8 mouse cellular contexts compared by ENCODE assay signal in genomic region chr13:59675151-59676011, GRCm38 (mm10). TPM values are rescaled to one million over a fixed set of nuclear protein-coding genes. Genes with fewer than 3 reads are reported as not detected.
DNase-seq lines count a peak whose midpoint lies in the region; ATAC-seq and TF ChIP-seq lines count a peak whose summit lies in the region.

TSS of gene Golm1 (minus strand) at chr13:59675811.

- ATAC-seq in CD4-positive, CD25-positive, alpha-beta regulatory T cell, adult 4 months: peak; percentile 48
- ATAC-seq in embryonic facial prominence, embryonic 14.5 days (ENCODE audit: low read depth): peak; percentile 88
- peak; percentile 89 for ATAC-seq in heart, embryonic 12.5 days (ENCODE audit: insufficient number of reproducible peaks, low FRiP score)
- ATAC-seq in kidney, embryonic 15.5 days (replicated peaks; ENCODE audit: low FRiP score): peak; percentile 88
- peak; percentile 88 for ATAC-seq in liver, embryonic 11.5 days (replicated peaks; ENCODE audit: low FRiP score)
- ATAC-seq in monocyte, adult 5-6 weeks (replicated peaks; ENCODE audit: insufficient number of reproducible peaks, low FRiP score, low TSS enrichment, poor library complexity, severe bottlenecking): no peak

- H3K27me3 ChIP-seq in embryonic facial prominence, embryonic 14.5 days (replicated peaks; ENCODE audit: control insufficient read depth, insufficient read depth, low read length): no peaks in the 10 kb centered on the region
- H3K27me3 ChIP-seq in heart, embryonic 12.5 days (replicated peaks): no peaks in the 10 kb centered on the region
- no peaks in the 10 kb centered on the region for H3K27me3 ChIP-seq in kidney, embryonic 15.5 days
- H3K27me3 ChIP-seq in liver, embryonic 11.5 days (replicated peaks; ENCODE audit: control insufficient read depth, insufficient read depth, low read length): no peaks in the 10 kb centered on the region

- peak; percentile 77 for DNase-seq in embryonic facial prominence, embryonic 14.5 days (ENCODE audit: low spot score)
- DNase-seq in liver, embryonic 11.5 days (ENCODE audit: low spot score): peak; percentile 76
- peak; percentile 72 to 87 for DNase-seq in spleen, postnatal 4 days (ENCODE audit: low spot score in 2 of 2)

- H3K4me1 ChIP-seq in bone marrow, adult 2 months (ENCODE audit: control insufficient read depth, insufficient read depth, low read length): peaks cover 6% of the 10 kb centered on the region; the same call in 1 of the 2 replicates
- H3K4me1 ChIP-seq in embryonic facial prominence, embryonic 14.5 days (ENCODE audit: control insufficient read depth, insufficient read depth, low read length): peaks cover 16% of the 10 kb centered on the region
- H3K4me1 ChIP-seq in heart, embryonic 12.5 days (replicated peaks): peaks cover 21% of the 10 kb centered on the region
- peaks cover 21% of the 10 kb centered on the region for H3K4me1 ChIP-seq in kidney, embryonic 15.5 days
- H3K4me1 ChIP-seq in liver, embryonic 11.5 days (replicated peaks; ENCODE audit: control insufficient read depth, insufficient read depth, low read length): peaks cover 40% of the 10 kb centered on the region

- H3K4me3 ChIP-seq in bone marrow, adult 2 months (replicated peaks; ENCODE audit: control insufficient read depth, low read depth, low read length): peak within 1 kb of the TSS; percentile 87
- H3K4me3 ChIP-seq in embryonic facial prominence, embryonic 14.5 days (ENCODE audit: low read depth, low read length): peak within 1 kb of the TSS; percentile 78
- peak within 1 kb of the TSS; percentile 69 for H3K4me3 ChIP-seq in heart, embryonic 12.5 days
- peak within 1 kb of the TSS; percentile 83 for H3K4me3 ChIP-seq in kidney, embryonic 15.5 days (replicated peaks)
- H3K4me3 ChIP-seq in liver, embryonic 11.5 days (ENCODE audit: low read depth, low read length): peak within 1 kb of the TSS; percentile 89

- peak within 1 kb of the TSS; percentile 81 for H3K4me2 ChIP-seq in embryonic facial prominence, embryonic 14.5 days (ENCODE audit: low read depth, low read length)
- H3K4me2 ChIP-seq in heart, embryonic 12.5 days: peak within 1 kb of the TSS; percentile 70
- peak within 1 kb of the TSS; percentile 79 for H3K4me2 ChIP-seq in kidney, embryonic 15.5 days
- peak within 1 kb of the TSS; percentile 76 for H3K4me2 ChIP-seq in liver, embryonic 11.5 days

- no peaks in the 10 kb centered on the region for H3K36me3 ChIP-seq in embryonic facial prominence, embryonic 14.5 days (ENCODE audit: control insufficient read depth, insufficient read depth, low read length)
- H3K36me3 ChIP-seq in heart, embryonic 12.5 days: no peaks in the 10 kb centered on the region
- no peaks in the 10 kb centered on the region for H3K36me3 ChIP-seq in kidney, embryonic 15.5 days
- no peaks in the 10 kb centered on the region for H3K36me3 ChIP-seq in liver, embryonic 11.5 days (ENCODE audit: control insufficient read depth, insufficient read depth, low read length)

- H3K27ac ChIP-seq in bone marrow, adult 2 months (ENCODE audit: control insufficient read depth, insufficient read depth, low read depth, low read length, poor library complexity): peak within 1 kb of the TSS; percentile 77
- peak within 1 kb of the TSS; percentile 67 for H3K27ac ChIP-seq in embryonic facial prominence, embryonic 14.5 days (replicated peaks; ENCODE audit: low read depth, low read length)
- peak within 1 kb of the TSS; percentile 58 for H3K27ac ChIP-seq in heart, embryonic 12.5 days (ENCODE audit: poor library complexity, severe bottlenecking)
- H3K27ac ChIP-seq in kidney, embryonic 15.5 days: peak within 1 kb of the TSS; percentile 86
- H3K27ac ChIP-seq in liver, embryonic 11.5 days (ENCODE audit: low read depth, low read length): peak within 1 kb of the TSS; percentile 85

- H3K9me3 ChIP-seq in embryonic facial prominence, embryonic 14.5 days (ENCODE audit: control insufficient read depth, low read length): no peaks in the 10 kb centered on the region
- H3K9me3 ChIP-seq in heart, embryonic 12.5 days (replicated peaks): no peaks in the 10 kb centered on the region
- no peaks in the 10 kb centered on the region for H3K9me3 ChIP-seq in kidney, embryonic 15.5 days (replicated peaks)
- no peaks in the 10 kb centered on the region for H3K9me3 ChIP-seq in liver, embryonic 11.5 days (ENCODE audit: control insufficient read depth, low read length)

- peak within 1 kb of the TSS; percentile 81 for H3K9ac ChIP-seq in embryonic facial prominence, embryonic 14.5 days (ENCODE audit: low read depth, low read length)
- H3K9ac ChIP-seq in heart, embryonic 12.5 days: peak within 1 kb of the TSS; percentile 73
- peak within 1 kb of the TSS; percentile 63 for H3K9ac ChIP-seq in kidney, embryonic 15.5 days
- peak within 1 kb of the TSS; percentile 95 for H3K9ac ChIP-seq in liver, embryonic 11.5 days (ENCODE audit: low read depth, low read length)

- TF ChIP-seq POLR2A in bone marrow, adult 2 months (IDR thresholded peaks at IDR 0.05; ENCODE audit: borderline replicate concordance, control insufficient read depth, low read depth, low read length): peak; percentile 70; the same call in 1 of the 2 replicates

- TF ChIP-seq CTCF in bone marrow, adult 2 months (IDR thresholded peaks at IDR 0.05; ENCODE audit: control insufficient read depth, insufficient read depth, low read length): no peak

- under 1% methylated on average over 59 of the region's 61 CpGs for WGBS in bone marrow, adult 2 months
- under 1% methylated on average over 28 of the region's 61 CpGs for WGBS in embryonic facial prominence, embryonic 14.5 days
- WGBS in heart, embryonic 12.5 days: under 1% methylated on average over 52 of the region's 61 CpGs
- WGBS in kidney, embryonic 15.5 days: under 1% methylated on average over 45 of the region's 61 CpGs
- under 1% methylated on average over 51 of the region's 61 CpGs for WGBS in liver, embryonic 11.5 days

RNA-seq across cellular contexts. Expression of gene Golm1, which starts in this region (rescaled TPM):
- 10 to 100 TPM; 38.6 to 45.1 TPM for polyA plus RNA-seq in CD4-positive, CD25-positive, alpha-beta regulatory T cell, adult 4 months (2017; shearing (Covaris generic))
- 12.7 and 13.9 TPM in 2 replicates for polyA plus RNA-seq in bone marrow, adult 2 months (2011; ENCODE audit: insufficient read depth, insufficient read length, low replicate concordance, missing spikeins)
- 42.3 and 48.4 TPM in 2 replicates for polyA plus RNA-seq in embryonic facial prominence, embryonic 14.5 days (2014; fragmentation: Nextera tagmentation; extraction: Ambion mirVana)
- 63.2 and 67.6 TPM in 2 replicates for polyA plus RNA-seq in heart, embryonic 12.5 days (2016; fragmentation: Nextera tagmentation; extraction: Ambion mirVana)
- polyA plus RNA-seq in kidney, embryonic 15.5 days (2015; fragmentation: Nextera tagmentation; extraction: Ambion mirVana): 37.9 and 40.5 TPM in 2 replicates
- 87.9 and 96.5 TPM in 2 replicates for polyA plus RNA-seq in liver, embryonic 11.5 days (2014; fragmentation: Nextera tagmentation; extraction: Ambion mirVana)
- 42.8 to 82.0 TPM (median 46.1 TPM) in 3 replicates for total RNA-seq in monocyte, adult 5-6 weeks (2017)
